Mouse (Mus musculus) brown adipose tissue, adult 24 weeks (tissue): ENCODE results near the gene Cnot10. TPM values are rescaled to one million over a fixed set of nuclear protein-coding genes. Genes with fewer than 3 reads are reported as not detected.

ENCODE experiments used
- H3K27ac ChIP-seq: fragments of 200-500 bp; replicated peaks from 2 replicates; pipeline ENCODE4 v1.5.1; 2012; ENCODE audit warnings: low read depth, mild to moderate bottlenecking, low read length
- H3K4me1 ChIP-seq: fragments of 200-500 bp; 2 replicates; pipeline ENCODE4 v1.6.1; 2012; ENCODE audit warnings: low read length, mixed read lengths; ENCODE audit not compliant: control insufficient read depth, insufficient read depth, insufficient read length
- H3K4me3 ChIP-seq: fragments of 200-500 bp; 2 replicates; pipeline ENCODE4 v1.5.1; 2012; ENCODE audit warnings: low read depth, mild to moderate bottlenecking, low read length, moderate library complexity; ENCODE audit not compliant: insufficient read depth
- polyA plus RNA-seq: library from polyadenylated mRNA; stranded (reverse); fragments of >200 nt; gene quantifications from 2 replicates; pipeline ENCODE4 v1.2.4, GENCODE M21; 2012; ENCODE audit not compliant: missing spikeins, insufficient read depth, insufficient read length

Gene Cnot10
- 11.6 and 13.2 TPM in 2 replicates for polyA plus RNA-seq

DNA sequence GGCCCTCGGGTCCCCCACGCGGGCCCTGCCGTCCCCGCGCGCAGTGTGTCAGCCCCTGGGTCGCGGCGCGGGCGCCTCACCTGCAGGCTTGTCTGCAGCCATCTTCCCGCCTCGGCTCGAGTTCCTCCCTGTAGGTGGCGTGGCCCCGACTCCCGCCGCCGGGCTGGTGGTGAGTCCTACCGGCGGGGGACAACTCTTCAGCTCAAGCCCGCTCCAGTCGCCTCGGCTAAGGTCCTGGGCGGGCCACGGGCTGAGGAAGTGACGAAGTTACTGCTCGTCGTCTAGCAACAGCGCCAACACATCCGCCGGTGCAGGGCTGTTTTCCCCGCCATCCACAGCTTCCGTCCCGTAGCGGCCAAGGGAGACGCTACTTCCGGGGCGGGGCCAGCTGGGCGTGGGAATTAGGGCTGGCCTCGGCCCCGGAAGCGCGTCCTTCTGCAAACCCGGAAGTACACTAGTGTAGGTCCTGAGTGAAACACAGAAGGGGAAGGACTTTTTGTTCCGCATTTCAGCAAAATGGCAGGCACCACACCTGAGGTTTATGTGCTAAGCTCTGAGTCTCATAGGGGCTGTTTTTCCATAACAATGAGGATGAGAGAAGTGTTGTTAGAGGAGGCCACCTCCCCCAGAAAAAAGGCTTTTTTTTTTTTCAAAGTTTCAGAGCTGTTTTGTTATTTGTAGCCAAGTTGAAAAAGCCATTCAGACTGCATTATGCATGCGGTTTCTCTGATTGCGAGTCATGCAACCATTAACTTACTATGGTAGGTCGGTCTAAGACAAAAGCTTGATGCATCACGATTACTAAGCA is at the start of gene Cnot10:
Gene Cnot10 (minus strand): TSS at position 346 of the 808 bp plus-strand sequence.
- peak within 1 kb of the TSS; percentile 44 for H3K27ac ChIP-seq
- H3K4me3 ChIP-seq: peak within 1 kb of the TSS; percentile 71
- peaks cover 8% of the 10 kb centered on the region; the same call in 1 of the 2 replicates for H3K4me1 ChIP-seq

- H3K27ac ChIP-seq: peak overlapping the region; percentile 83
- peaks cover 6% of the 10 kb centered on the region for H3K4me1 ChIP-seq
- peak overlapping the region; percentile 87 for H3K4me3 ChIP-seq
Measured at GRCm38 (mm10) chr9:114688953-114689407, 49.0 kb upstream of the Cnot10 start.

DNA sequence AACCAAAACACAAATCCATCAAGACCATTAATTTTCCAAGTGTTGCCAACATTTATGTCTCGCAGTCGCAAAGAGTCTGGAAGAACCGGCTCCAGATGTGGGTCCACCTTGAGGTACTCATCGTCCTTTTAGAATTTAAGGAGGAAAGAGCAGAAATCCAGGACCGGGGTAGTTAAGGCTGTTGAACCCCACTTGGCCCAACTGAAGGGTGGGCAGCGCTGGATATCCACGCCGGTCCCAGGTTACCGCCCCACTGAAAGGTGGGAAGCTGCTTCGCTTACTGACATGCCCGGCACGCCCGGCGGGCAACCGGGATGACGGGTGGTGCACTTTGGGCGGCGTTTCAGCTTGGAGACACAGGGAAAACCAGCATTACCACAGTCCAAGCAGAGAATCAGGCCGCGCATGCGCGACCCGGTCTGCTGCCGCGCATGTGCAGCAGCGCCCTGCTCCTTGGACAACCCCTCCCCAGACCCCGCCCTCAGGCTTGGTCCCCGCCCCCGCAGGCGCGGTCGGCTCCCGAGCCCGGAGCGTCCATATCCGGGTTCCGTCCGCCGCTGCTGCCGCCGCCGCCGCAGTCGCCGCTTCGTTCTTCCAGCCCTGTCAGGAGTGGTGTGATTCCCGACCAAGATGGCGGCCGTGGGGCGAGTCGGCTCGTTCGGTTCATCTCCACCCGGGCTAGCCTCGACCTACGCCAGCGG is 48.4 kb upstream of the Cnot10 start, which contains the start of gene Dync1li1:
Gene Dync1li1 (plus strand): TSS at position 539 of the 701 bp plus-strand sequence.
- Histone ChIP-seq H3K27ac (peak within 1 kb of the TSS; percentile 83), H3K4me3 (peak within 1 kb of the TSS; percentile 88), H3K4me1 (peaks cover 6% of the 10 kb centered on the region)

DNA sequence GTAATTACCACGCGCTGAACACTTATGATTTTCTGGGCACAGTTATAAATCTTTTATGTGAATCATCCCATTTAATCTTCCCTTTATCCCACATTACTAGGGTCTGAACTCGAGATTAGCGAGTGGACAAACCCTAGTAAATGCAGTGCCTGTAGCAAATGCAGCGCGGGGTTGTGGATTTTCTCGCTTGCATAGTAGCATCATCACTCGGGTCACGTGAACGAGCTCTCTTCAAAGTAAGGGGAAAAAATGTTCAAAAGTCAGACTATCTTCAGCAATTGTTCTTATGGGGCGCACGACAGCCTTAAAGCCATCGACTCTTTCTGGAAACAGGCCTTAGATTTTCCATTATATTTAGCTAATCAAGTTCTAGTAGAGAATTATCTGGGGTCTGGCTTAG is 47.7 kb upstream of the Cnot10 start:
- Histone ChIP-seq H3K4me1 (peaks cover 6% of the 10 kb centered on the region), H3K4me3 (no peak overlapping the region), H3K27ac (no peak overlapping the region)

DNA sequence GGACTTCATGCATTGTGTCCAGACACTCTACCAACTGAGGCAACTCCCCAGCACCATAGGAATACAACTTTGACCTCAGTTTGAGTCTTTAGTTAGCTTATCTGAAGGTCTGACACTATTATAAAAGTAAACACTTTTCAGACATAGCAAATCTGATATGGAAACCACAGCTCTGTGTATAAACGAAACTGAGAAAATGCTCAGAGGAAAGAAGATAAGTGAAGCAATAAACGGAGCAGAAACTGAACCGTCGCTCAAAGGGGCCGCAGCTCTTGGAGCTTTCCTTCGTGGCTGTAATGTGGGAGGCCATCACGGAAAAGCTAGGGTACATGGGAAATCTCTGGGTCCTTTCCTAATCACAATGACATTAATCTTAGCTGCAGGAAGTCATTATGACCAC is 46.3 kb upstream of the Cnot10 start:
- H3K4me1 ChIP-seq: peaks cover 6% of the 10 kb centered on the region
- H3K27ac ChIP-seq: no peak overlapping the region
- no peak overlapping the region for H3K4me3 ChIP-seq

DNA sequence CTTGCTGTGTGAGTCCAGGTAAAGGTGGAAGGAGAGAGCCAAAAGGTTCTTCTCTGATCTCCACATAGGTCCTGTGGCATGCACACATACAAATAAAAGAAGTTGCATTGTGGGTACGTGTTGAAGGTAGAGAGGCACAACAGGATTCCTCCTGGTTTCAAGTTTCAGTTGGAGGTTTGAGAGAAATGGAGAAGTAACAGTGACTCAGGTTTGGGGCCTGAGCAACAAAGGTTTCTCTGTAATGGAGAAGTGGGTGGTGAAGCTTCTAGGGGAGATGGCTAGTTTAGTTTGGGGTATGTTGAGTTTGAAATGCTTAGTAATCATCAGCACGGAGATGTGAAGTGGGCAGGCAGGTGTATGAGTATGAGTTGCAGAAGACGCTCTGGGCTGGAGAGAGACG is 42.2 kb upstream of the Cnot10 start:
- Histone ChIP-seq H3K4me1 (no peaks in the 10 kb centered on the region), H3K27ac (no peak overlapping the region), H3K4me3 (no peak overlapping the region)

DNA sequence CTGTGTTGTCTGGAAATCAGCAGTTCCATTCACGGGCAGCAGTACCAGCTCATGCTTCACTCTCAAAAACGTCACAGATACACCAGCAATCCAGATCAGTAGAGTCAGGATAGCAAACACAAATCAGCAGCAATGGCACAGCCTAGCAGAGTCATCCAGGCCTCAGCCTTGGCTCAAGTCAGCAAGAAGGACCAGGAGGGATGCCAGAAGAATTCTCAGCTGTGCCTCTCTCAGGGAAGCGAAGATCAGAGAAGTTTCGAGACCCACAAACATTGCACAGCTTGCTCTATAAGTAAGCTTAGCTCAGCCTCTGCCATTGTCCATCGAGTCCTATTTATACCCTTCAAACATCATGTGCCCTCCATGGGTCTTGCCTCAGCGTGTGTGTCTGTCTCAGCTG is 40.5 kb upstream of the Cnot10 start:
- H3K27ac ChIP-seq: no peak overlapping the region
- H3K4me1 ChIP-seq: no peaks in the 10 kb centered on the region
- no peak overlapping the region for H3K4me3 ChIP-seq

DNA sequence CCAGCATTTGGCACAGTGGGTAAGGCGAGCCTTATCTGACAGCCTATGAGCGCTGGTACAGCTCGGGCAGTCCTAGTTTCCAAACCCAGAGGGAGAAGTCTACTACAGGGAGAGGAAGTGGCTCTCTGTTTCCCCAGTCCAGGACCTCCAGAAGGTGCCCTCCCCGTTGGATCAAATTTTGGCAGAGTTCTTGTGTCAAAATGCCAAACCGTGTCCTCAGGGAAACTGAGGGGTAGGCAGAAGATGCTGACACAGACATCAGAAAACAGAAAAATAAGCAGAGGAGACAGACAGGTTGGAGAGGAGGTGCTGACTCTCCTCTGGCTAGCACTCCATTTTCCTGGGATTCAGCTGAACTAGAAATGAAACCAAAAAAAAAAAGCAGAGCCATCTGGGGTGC is 40.0 kb upstream of the Cnot10 start:
- Histone ChIP-seq H3K4me1 (no peaks in the 10 kb centered on the region), H3K27ac (no peak overlapping the region), H3K4me3 (no peak overlapping the region)

DNA sequence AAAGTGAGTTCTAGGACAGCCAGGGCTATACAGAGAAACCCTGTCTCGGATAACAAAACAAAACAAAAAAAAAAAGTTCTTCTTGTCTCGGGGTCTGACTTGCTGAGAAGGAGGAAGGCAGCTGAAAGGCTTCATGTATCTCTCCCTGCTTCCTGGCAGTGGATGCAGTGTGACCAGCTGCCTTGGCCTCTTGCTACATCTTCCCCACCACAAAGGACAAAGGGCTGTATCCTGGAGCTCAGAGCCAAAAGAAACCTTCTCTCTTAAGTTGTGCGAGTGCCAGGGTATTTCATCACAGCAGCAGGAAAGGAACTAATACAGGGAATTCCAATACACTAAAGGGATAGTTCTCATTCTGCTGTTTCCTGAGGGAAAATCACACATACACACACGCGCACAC is 38.6 kb upstream of the Cnot10 start:
- Histone ChIP-seq H3K27ac (no peak overlapping the region), H3K4me3 (no peak overlapping the region), H3K4me1 (no peaks in the 10 kb centered on the region)

DNA sequence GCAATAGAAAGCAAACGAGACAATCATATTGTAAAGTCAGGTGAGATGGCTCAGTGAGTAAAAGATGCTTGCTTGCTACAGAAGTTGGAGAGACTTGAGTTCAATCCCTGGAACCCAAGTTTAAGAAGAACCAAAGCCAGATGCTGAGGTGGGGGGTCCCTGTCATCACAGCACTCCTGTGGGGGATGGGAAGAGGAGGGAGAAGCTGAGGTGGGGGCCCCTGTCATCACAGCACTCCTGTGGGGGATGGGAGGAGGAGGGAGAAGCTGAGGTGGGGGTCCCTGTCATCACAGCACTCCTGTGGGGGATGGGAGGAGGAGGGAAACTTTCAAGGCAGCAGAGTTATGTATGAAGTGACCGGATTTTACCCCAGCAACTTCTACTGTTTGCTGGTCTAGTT is 33.6 kb upstream of the Cnot10 start:
- Histone ChIP-seq H3K4me3 (no peak overlapping the region), H3K4me1 (peaks cover 3% of the 10 kb centered on the region; the same call in 1 of the 2 replicates), H3K27ac (no peak overlapping the region)

DNA sequence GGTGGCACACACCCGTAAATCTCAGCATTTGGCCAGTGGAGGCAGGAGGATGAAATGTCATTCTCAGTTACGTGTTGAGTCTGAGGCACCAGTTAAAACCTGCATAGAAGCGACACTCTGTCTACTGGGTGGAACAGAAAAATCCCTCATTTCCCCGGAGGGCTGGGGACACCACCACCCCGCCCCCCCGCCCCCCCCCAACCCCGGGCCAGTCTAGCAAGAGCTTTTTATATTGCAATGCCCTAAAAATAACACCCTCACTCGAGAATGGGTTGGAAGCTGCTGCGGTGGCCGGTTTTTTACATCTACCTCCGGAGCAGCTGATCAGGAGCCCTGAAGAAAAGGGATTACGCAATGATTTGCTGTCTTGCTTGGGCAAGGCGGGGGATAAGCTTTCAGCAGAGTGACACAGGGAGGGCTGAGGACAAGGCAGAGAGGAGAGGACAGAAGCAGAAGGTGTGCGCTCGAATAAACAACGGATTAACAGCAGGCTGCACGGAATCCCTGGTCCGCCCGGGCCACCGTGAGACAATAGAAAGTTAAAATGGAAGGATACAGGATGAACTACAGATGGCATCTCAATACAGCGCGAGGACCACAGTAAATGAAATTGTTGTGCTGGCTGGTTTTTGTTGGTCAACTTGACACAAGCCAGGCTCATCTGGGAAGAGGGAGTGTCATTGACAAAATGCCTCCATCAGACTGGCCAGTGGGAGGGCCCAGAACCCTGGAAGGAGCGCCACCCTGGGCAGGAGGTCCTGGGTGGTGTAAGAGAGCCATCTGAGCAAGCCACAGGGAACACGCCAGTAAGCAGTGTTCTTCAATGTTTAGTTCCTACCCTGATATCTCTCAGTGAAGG is 32.9 kb upstream of the Cnot10 start:
- Histone ChIP-seq H3K4me1 (peaks cover 3% of the 10 kb centered on the region; the same call in 1 of the 2 replicates), H3K27ac (no peak overlapping the region), H3K4me3 (0 out of 2 replicates have a peak overlapping the region, but pooled peaks have one; percentile 4)

DNA sequence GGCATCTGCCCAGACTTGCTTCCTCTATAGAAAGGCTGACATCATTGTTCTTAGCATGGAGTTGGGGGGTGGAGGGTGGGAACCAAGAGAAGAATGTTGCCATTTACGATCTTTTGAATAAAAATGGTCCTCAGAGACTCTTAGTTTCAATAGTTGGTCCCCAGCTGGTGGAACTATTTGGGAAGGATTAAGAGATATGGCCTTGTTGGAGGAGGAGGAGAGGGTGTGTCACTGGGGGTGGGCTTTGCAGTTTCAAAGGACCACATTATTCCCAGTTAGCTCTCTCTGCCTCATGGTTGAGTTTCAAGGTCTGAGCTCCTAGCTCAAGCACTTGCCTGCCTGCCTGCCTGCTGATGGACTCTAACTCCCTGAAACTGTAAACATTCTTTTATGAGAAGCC is 32.0 kb upstream of the Cnot10 start:
- no peak overlapping the region for H3K27ac ChIP-seq
- H3K4me1 ChIP-seq: peaks cover 3% of the 10 kb centered on the region; the same call in 1 of the 2 replicates
- no peak overlapping the region for H3K4me3 ChIP-seq

- Histone ChIP-seq H3K27ac (no peak overlapping the region), H3K4me3 (no peak overlapping the region), H3K4me1 (peaks cover 3% of the 10 kb centered on the region; the same call in 1 of the 2 replicates)
Measured at GRCm38 (mm10) chr9:114669011-114669410, 29.0 kb upstream of the Cnot10 start.

- Histone ChIP-seq H3K4me3 (no peak overlapping the region), H3K4me1 (0 out of 2 replicates have a peak, but pooled peaks cover under 1% of the 10 kb centered on the region), H3K27ac (no peak overlapping the region)
Measured at GRCm38 (mm10) chr9:114668047-114668446, 28.1 kb upstream of the Cnot10 start.

DNA sequence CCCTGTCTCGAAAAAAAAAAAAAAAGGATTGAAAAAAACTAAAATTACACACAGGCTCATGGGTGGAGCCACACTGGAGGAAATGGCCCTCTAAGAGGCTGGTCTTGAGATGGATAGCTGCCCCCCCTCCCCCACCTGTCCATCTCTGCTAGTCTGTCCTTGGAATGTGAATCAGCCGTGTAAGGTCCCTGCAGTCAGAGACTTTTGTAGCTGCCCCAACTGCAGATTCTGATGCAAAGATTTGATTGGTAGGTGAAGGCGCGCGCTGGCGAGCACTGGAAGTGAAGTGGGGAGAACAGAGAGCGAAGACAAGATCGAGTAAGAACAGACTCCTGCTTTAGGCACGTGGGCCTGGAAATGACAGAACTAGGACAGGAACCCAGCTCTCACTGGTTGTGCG is 26.9 kb upstream of the Cnot10 start:
- H3K27ac ChIP-seq: no peak overlapping the region
- H3K4me3 ChIP-seq: no peak overlapping the region
- H3K4me1 ChIP-seq: no peaks in the 10 kb centered on the region
